Mouse (Mus musculus): Measurements from ENCODE around the gene Zfp408. TPM values are rescaled to one million over a fixed set of nuclear protein-coding genes. Genes with fewer than 3 reads are reported as not detected.
"Not testable (repeated sequence)": the region's sequence is repeated elsewhere in the genome, so short reads cannot be mapped to it uniquely, and the experiment has no call there.

Zfp408 gene
- polyA plus RNA-seq, 1 experiment from 2014 or later, result 6.6 TPM

- no peak for ATAC-seq (replicated peaks; ENCODE audit: insufficient number of reproducible peaks, insufficient read depth, low FRiP score, low read depth)
- H3K27ac ChIP-seq, result no peak overlapping the region
- no peak overlapping the region for H3K9ac ChIP-seq
- no peaks in the 10 kb centered on the region for H3K36me3 ChIP-seq
- H3K27me3 ChIP-seq, result no peaks in the 10 kb centered on the region
- no peaks in the 10 kb centered on the region for H3K9me3 ChIP-seq (replicated peaks)
- no peak overlapping the region for H3K4me2 ChIP-seq
- WGBS, result 68% methylated on average over 12 of the region's 12 CpGs
- no peak overlapping the region for H3K4me3 ChIP-seq
- no peaks in the 10 kb centered on the region for H3K4me1 ChIP-seq (replicated peaks)
Observed at GRCm38 (mm10) chr2:91633334-91633977, 16.1 kb downstream of the Zfp408 start.

GRCm38 (mm10) chr2:91632316-91632715, 17.3 kb downstream of the Zfp408 start:
- 83% methylated on average over 5 of the region's 5 CpGs for WGBS
- no peaks in the 10 kb centered on the region for H3K36me3 ChIP-seq
- no peak overlapping the region for H3K27ac ChIP-seq
- H3K4me3 ChIP-seq, result no peak overlapping the region
- no peaks in the 10 kb centered on the region for H3K9me3 ChIP-seq (replicated peaks)
- no peaks in the 10 kb centered on the region for H3K4me1 ChIP-seq (replicated peaks)
- H3K27me3 ChIP-seq, result no peaks in the 10 kb centered on the region
- no peak overlapping the region for H3K9ac ChIP-seq
- no peak for ATAC-seq (replicated peaks; ENCODE audit: insufficient number of reproducible peaks, insufficient read depth, low FRiP score, low read depth)
- H3K4me2 ChIP-seq, result no peak overlapping the region

DNA sequence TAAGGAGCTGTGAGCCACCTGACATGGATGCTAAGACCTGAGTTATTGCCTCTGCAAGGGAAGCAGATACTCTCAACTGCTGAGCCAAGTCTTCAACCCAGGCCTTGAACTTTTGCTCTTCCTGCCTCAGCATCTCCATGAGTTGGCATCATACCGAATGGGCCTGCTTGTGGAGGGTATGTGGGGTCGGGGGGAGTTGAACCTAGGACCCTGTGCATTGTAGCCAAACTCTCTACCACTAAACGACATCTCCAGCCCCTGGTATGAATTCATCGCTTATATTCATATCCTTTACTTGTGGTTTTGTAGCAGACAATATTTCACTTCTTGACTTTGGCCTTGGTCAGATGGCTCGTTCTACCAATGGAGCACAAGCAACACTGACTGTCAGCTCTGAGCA, 17.8 kb downstream of the Zfp408 start:
- no peak overlapping the region for H3K9ac ChIP-seq
- H3K27me3 ChIP-seq, result no peaks in the 10 kb centered on the region
- no peaks in the 10 kb centered on the region for H3K9me3 ChIP-seq (replicated peaks)
- 82% methylated on average over 5 of the region's 5 CpGs for WGBS
- no peaks in the 10 kb centered on the region for H3K4me1 ChIP-seq (replicated peaks)
- H3K36me3 ChIP-seq, result no peaks in the 10 kb centered on the region
- H3K27ac ChIP-seq, result no peak overlapping the region
- H3K4me2 ChIP-seq, result no peak overlapping the region
- no peak overlapping the region for H3K4me3 ChIP-seq
- no peak for ATAC-seq (replicated peaks; ENCODE audit: insufficient number of reproducible peaks, insufficient read depth, low FRiP score, low read depth)

DNA sequence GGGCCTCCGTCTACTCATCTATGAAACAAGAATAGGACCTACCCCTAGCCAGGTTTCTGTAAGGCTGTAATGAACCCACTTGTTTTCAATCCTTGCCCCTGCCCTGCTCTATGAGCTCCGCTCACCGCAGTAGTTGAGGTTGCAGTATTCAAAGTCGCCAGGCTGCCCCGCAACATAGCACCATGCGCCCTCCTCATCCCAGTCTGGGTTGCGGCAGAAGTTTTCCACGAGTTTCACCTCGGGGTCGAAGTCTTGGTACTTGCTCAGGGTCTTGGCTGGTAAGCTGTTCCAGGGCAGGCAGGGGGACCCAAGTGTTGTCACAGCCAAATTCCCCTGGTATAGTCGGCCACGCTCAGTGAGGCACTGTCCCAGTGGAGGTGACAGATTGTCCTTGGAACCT, 19.2 kb downstream of the Zfp408 start:
- Histone ChIP-seq H3K36me3 (no peaks in the 10 kb centered on the region), H3K9ac (no peak overlapping the region), H3K27me3 (no peaks in the 10 kb centered on the region)

GRCm38 (mm10) chr2:91629682-91630081, 19.9 kb downstream of the Zfp408 start:
- no peaks in the 10 kb centered on the region for H3K36me3 ChIP-seq
- ATAC-seq (replicated peaks; ENCODE audit: insufficient number of reproducible peaks, insufficient read depth, low FRiP score, low read depth), result no peak
- H3K27me3 ChIP-seq, result no peaks in the 10 kb centered on the region
- H3K27ac ChIP-seq, result no peak overlapping the region
- H3K4me1 ChIP-seq (replicated peaks), result no peaks in the 10 kb centered on the region
- no peak overlapping the region for H3K4me2 ChIP-seq
- H3K9me3 ChIP-seq (replicated peaks), result no peaks in the 10 kb centered on the region
- no peak overlapping the region for H3K4me3 ChIP-seq
- no peak overlapping the region for H3K9ac ChIP-seq
- 76% methylated on average over 18 of the region's 18 CpGs for WGBS

More for the DNA sequence above, 19.2 kb downstream of the Zfp408 start:
- no peak overlapping the region for H3K4me2 ChIP-seq
- no peak for ATAC-seq (replicated peaks; ENCODE audit: insufficient number of reproducible peaks, insufficient read depth, low FRiP score, low read depth)
- WGBS, result 87% methylated on average over 12 of the region's 12 CpGs
- H3K27ac ChIP-seq, result no peak overlapping the region
- H3K9me3 ChIP-seq (replicated peaks), result no peaks in the 10 kb centered on the region
- no peak overlapping the region for H3K4me3 ChIP-seq
- no peaks in the 10 kb centered on the region for H3K4me1 ChIP-seq (replicated peaks)

DNA sequence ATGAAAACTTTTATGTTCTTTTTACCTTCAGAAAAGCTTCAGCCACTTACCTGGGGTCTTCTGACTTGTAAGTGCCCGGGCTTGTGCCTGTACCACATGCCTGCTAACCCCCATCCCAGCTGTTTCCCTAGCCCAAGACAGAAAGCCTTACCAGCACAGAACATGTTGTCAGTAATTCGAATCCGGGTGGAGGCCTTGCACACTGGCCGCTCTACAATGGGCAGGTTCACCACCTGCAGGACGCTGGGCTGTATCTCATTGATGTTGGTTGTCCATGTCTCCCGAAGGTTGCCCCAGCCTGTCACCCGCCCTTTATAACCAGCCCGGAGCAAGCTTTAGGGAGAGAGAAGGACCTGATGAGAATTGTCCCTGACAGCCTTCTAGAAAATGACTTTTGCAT, 21.4 kb downstream of the Zfp408 start:
- Histone ChIP-seq H3K9me3 (replicated peaks) (no peaks in the 10 kb centered on the region), H3K9ac (no peak overlapping the region), H3K4me2 (no peak overlapping the region), H3K36me3 (no peaks in the 10 kb centered on the region), H3K4me3 (no peak overlapping the region), H3K4me1 (replicated peaks) (no peaks in the 10 kb centered on the region), H3K27me3 (no peaks in the 10 kb centered on the region), H3K27ac (no peak overlapping the region)
- no peak for ATAC-seq (replicated peaks; ENCODE audit: insufficient number of reproducible peaks, insufficient read depth, low FRiP score, low read depth)
- WGBS, result 86% methylated on average over 8 of the region's 8 CpGs

DNA sequence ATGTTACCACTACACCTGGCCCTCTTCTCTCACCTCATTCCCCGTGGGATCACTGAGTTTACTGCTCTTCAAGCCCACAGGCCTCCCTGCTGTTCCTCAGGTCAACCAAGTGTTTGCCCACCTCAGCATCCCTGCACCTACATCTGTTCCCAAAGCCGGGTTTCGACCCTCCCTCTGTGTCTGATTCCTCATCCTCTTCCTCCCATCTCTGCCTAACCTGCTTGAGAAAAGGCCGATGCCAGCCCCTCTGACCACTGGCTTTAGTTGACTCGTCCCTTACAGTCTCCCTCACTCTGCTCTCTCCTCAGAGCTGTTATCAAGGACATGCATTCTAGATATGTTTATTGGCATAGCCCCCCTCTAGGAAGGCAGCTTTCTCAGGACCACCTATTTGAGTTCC, 22.1 kb downstream of the Zfp408 start:
- Histone ChIP-seq H3K27ac (no peak overlapping the region), H3K9me3 (replicated peaks) (no peaks in the 10 kb centered on the region), H3K4me3 (no peak overlapping the region), H3K4me2 (no peak overlapping the region), H3K36me3 (peaks cover 5% of the 10 kb centered on the region; the same call in 1 of the 2 replicates), H3K4me1 (replicated peaks) (no peaks in the 10 kb centered on the region), H3K9ac (no peak overlapping the region), H3K27me3 (no peaks in the 10 kb centered on the region)
- ATAC-seq (replicated peaks; ENCODE audit: insufficient number of reproducible peaks, insufficient read depth, low FRiP score, low read depth), result no peak
- WGBS, result 70% methylated on average over 5 of the region's 5 CpGs

DNA sequence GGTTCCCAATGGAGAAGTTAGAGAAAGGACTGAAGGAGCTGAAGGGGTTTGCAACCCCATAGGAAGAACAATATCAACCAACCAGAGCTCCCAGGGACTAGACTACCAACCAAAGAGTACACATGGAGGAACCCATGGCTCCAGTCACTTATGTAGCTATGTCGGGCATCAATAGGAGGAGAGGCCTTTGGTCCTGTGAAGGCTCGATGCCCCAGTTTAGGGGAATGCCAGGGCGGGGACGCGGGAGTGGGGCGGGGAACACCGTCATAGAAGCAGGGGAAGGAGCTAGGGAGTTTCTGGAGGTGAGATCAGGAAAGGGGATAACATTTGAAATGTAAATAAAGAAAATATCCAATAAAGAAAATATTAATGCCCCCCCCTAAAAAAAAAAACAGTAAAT, 26.2 kb downstream of the Zfp408 start:
- not testable (repeated sequence) for H3K27ac ChIP-seq; H3K4me3 ChIP-seq; H3K27me3 ChIP-seq; H3K9me3 ChIP-seq (replicated peaks); H3K4me1 ChIP-seq (replicated peaks); ATAC-seq (replicated peaks; ENCODE audit: insufficient number of reproducible peaks, insufficient read depth, low FRiP score, low read depth); H3K9ac ChIP-seq; H3K4me2 ChIP-seq
- peaks cover 39% of the 10 kb centered on the region for H3K36me3 ChIP-seq
- WGBS, result 93% methylated on average over 7 of the region's 7 CpGs

GRCm38 (mm10) chr2:91622356-91622755, 27.2 kb downstream of the Zfp408 start:
- no peaks in the 10 kb centered on the region for H3K4me1 ChIP-seq (replicated peaks)
- WGBS, result 89% methylated on average over 5 of the region's 5 CpGs
- ATAC-seq (replicated peaks; ENCODE audit: insufficient number of reproducible peaks, insufficient read depth, low FRiP score, low read depth), result no peak
- no peaks in the 10 kb centered on the region for H3K9me3 ChIP-seq (replicated peaks)
- H3K27ac ChIP-seq, result no peak overlapping the region
- H3K27me3 ChIP-seq, result no peaks in the 10 kb centered on the region
- peaks cover 49% of the 10 kb centered on the region for H3K36me3 ChIP-seq
- no peak overlapping the region for H3K4me3 ChIP-seq
- no peak overlapping the region for H3K9ac ChIP-seq
- H3K4me2 ChIP-seq, result no peak overlapping the region

- peaks cover 68% of the 10 kb centered on the region for H3K36me3 ChIP-seq
- H3K27me3 ChIP-seq; H3K4me3 ChIP-seq; H3K27ac ChIP-seq; H3K4me2 ChIP-seq; H3K9ac ChIP-seq; H3K4me1 ChIP-seq (replicated peaks); ATAC-seq (replicated peaks; ENCODE audit: insufficient number of reproducible peaks, insufficient read depth, low FRiP score, low read depth); H3K9me3 ChIP-seq (replicated peaks): not testable (repeated sequence)
Observed at GRCm38 (mm10) chr2:91609370-91609769, 40.2 kb downstream of the Zfp408 start.

- Histone ChIP-seq H3K9ac (no peak overlapping the region), H3K36me3 (peaks cover 74% of the 10 kb centered on the region), H3K4me2 (no peak overlapping the region), H3K27ac (no peak overlapping the region), H3K4me1 (replicated peaks) (no peaks in the 10 kb centered on the region), H3K27me3 (no peaks in the 10 kb centered on the region), H3K4me3 (no peak overlapping the region), H3K9me3 (replicated peaks) (no peaks in the 10 kb centered on the region)
- WGBS, result 92% methylated on average over 4 of the region's 4 CpGs
- no peak for ATAC-seq (replicated peaks; ENCODE audit: insufficient number of reproducible peaks, insufficient read depth, low FRiP score, low read depth)
Observed at GRCm38 (mm10) chr2:91602389-91602788, 47.2 kb downstream of the Zfp408 start.

- Histone ChIP-seq H3K27me3 (no peaks in the 10 kb centered on the region), H3K4me1 (replicated peaks) (no peaks in the 10 kb centered on the region), H3K4me2 (no peak overlapping the region), H3K36me3 (peaks cover 75% of the 10 kb centered on the region), H3K9ac (no peak overlapping the region), H3K27ac (no peak overlapping the region), H3K4me3 (no peak overlapping the region), H3K9me3 (replicated peaks) (no peaks in the 10 kb centered on the region)
- 94% methylated on average over 4 of the region's 4 CpGs for WGBS
- no peak for ATAC-seq (replicated peaks; ENCODE audit: insufficient number of reproducible peaks, insufficient read depth, low FRiP score, low read depth)
Observed at GRCm38 (mm10) chr2:91600475-91600874, 49.1 kb downstream of the Zfp408 start.
